Mouse (Mus musculus): Measurements from ENCODE around the gene Fam107b. TPM values are rescaled to one million over a fixed set of nuclear protein-coding genes. Genes with fewer than 3 reads are reported as not detected.

Fam107b gene
- total RNA-seq, 2 experiments from 2014 or later = 18.6 to 18.8 TPM

GRCm38 (mm10) chr2:3731316-3732015, 161.2 kb downstream of the Fam107b start:
- DNase-seq (ENCODE audit: extremely low spot score in 1 of 2, low spot score in 1 of 2) = no peak

DNA sequence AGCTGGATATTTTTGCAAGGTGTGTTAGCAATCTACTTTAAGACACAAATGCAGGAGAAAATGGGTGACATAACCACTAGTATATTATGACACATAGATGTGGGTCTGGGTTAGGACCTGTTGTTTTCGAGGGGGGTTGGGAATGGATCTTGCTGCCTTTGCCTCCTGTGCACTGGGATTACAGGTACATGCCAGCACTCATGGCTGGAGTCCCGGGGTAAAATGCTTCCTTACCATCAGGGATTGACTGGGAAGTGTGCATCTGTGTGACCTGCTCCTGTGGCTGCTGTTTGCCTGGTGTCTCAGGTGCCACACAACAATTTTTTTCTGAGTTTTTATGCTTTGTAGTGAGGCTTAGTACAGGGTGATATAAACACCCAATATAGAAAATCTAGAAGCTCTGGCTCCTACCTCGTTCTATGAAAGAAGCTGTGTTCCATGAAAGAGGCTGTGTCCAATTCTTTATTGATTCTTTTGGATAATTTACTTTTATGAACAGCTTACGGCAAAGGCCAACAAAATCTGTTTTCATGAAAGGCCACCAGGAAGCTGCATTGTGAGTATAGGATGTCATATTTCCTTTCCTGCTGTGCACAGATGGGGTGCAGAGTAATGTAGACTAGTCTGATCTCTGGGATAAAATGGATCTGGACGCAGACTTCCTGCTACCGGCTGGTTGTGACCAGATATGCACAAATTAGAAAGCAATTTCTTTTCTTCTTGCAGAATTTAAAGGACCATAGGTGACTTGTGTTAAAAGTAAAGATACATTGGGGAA, 167.8 kb downstream of the Fam107b start:
- no peak for DNase-seq (ENCODE audit: extremely low spot score in 1 of 2, low spot score in 1 of 2)

GRCm38 (mm10) chr2:3738734-3739133, 168.4 kb downstream of the Fam107b start:
- no peak for DNase-seq (ENCODE audit: extremely low spot score in 1 of 2, low spot score in 1 of 2)

GRCm38 (mm10) chr2:3739351-3739961, 169.2 kb downstream of the Fam107b start:
- DNase-seq (ENCODE audit: extremely low spot score in 1 of 2, low spot score in 1 of 2) = peak; percentile 29 to 60

DNA sequence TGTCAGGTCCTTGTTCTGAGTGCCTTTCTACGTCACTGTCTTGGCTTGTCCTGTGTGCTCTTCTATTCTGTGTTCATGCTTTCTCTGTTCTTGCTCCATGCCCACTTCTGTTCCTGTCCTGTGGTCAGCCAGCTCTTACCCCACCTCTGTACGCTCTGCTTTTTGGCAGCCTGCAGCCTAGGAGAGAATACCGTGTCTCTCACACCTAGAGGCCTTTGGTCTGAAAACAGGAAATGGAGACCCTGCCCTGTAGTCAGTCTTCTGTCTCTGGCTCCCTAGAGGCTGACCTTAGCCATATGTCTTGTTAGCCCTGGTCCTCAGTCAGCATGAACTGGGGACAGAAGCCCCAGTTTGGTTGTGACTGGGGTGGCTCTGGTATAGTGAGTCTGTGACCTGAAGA, 170.0 kb downstream of the Fam107b start:
- DNase-seq (ENCODE audit: extremely low spot score in 1 of 2, low spot score in 1 of 2) = no peak

GRCm38 (mm10) chr2:3740670-3741069, 170.4 kb downstream of the Fam107b start:
- no peak for DNase-seq (ENCODE audit: extremely low spot score in 1 of 2, low spot score in 1 of 2)

DNA sequence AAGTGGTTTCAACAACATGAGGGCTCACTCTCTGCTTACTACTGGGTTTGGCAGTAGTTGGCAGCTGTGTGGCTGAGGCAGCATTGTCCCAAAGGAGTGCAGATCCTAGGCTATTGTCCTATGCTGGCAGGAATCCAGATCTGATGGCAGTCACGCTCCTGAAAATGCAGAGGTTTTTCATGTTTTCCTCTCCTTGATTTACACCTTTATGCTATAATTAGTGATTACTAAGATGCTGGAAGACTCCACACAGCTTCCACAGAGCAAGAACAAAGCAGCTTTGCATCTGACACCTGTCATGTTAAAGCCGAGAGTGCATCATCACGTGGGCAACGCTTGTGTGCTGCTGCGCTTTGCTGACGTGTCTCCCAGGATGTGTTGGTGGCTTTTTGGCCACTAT, 172.2 kb downstream of the Fam107b start:
- no peak for DNase-seq (ENCODE audit: extremely low spot score in 1 of 2, low spot score in 1 of 2)

DNA sequence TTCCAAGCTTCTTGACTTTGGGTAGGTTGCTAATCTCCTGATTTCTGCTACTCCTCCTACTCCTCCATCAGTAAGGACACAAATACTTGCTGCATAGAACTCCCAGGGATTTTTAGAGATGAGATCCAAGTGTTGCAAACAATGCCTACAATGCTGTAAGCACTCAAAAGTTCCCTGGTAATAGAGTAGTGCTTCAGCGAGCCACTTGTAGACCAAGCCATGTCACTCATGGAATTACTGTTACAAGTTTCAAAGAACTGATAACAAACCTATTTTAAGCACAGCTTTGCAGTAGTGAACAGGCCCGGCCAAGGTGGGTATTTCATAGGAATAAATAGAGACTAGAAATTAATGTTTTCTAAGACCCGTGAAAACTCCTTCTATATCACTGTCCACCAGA, 174.8 kb downstream of the Fam107b start:
- no peak for DNase-seq (ENCODE audit: extremely low spot score in 1 of 2, low spot score in 1 of 2)

GRCm38 (mm10) chr2:3745910-3746606, 175.8 kb downstream of the Fam107b start:
- DNase-seq (ENCODE audit: extremely low spot score in 1 of 2, low spot score in 1 of 2) = no peak

GRCm38 (mm10) chr2:3748714-3749503, 178.6 kb downstream of the Fam107b start:
- DNase-seq (ENCODE audit: extremely low spot score in 1 of 2, low spot score in 1 of 2) = no peak

DNA sequence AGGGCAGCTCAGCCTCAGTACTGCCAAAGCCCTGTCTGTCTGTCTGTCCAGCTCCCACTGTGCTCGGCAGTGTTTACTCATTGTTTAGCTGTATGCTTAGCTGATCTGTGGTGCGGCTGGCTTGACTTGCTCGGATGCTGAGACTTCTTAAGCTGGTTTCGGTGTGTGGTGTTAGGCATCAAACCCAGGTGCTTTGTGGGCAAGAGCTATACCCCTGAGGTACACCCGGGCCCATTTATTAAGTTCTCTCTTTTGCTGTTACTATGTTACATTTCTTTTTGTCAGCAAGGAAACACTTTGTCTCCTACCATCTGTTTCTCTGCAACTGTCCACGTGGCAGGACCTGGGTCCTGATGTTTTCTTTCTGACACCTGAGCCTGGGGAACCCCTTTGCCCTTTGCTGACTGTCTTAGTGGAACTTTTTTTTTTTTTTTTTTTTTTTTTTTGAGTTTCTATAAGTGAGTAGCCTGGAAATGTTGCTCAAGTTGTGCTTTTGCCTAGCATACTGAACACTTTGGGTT, 179.3 kb downstream of the Fam107b start:
- DNase-seq (ENCODE audit: extremely low spot score in 1 of 2, low spot score in 1 of 2) = no peak

- no peak for DNase-seq (ENCODE audit: extremely low spot score in 1 of 2, low spot score in 1 of 2)
Measured at GRCm38 (mm10) chr2:3750126-3750525, 179.8 kb downstream of the Fam107b start.

- DNase-seq (ENCODE audit: extremely low spot score in 1 of 2, low spot score in 1 of 2) = no peak
Measured at GRCm38 (mm10) chr2:3752365-3752764, 182.1 kb downstream of the Fam107b start.

GRCm38 (mm10) chr2:3752893-3753292, 182.6 kb downstream of the Fam107b start:
- DNase-seq (ENCODE audit: extremely low spot score in 1 of 2, low spot score in 1 of 2) = no peak

GRCm38 (mm10) chr2:3753749-3754148, 183.5 kb downstream of the Fam107b start:
- no peak for DNase-seq (ENCODE audit: extremely low spot score in 1 of 2, low spot score in 1 of 2)

DNA sequence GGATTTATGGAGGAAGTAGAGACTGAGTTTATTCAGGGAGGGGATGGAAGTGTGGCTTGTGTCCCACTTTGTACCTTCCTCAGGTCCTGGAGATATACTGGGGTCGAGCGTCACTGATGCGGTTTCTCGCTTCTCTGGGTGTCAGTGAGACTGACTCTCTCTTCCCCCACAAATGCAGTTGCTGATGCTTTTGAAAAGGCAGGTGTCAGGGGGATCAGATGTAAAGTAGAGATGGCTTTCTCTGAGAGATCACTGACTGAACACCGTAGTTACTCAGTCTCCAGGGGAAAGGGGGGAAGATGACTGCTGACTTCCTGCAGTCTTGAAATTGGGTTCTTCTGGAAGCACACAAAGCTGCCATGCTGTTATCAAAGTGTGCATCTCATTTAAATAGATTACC, 185.6 kb downstream of the Fam107b start:
- DNase-seq (ENCODE audit: extremely low spot score in 1 of 2, low spot score in 1 of 2) = no peak

DNA sequence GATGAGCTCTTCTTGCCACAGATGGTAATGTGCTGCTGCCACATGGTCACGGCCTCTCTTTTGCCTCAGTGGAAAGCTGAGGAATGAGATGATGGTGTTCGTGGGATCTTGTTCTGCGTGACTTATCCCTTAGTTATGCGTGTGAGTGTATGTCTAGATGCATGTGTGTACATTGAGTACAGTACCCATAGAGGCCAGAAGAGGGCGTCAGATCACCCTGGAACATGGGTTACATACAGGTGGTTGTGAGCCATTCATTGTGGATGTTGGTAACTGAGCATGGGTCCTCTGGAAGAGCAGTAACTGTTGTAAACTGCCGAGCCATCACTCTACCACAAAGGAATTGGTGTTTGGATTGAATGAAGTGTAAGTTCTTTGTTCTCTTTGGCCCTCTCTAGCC, 188.1 kb downstream of the Fam107b start:
- no peak for DNase-seq (ENCODE audit: extremely low spot score in 1 of 2, low spot score in 1 of 2)

DNA sequence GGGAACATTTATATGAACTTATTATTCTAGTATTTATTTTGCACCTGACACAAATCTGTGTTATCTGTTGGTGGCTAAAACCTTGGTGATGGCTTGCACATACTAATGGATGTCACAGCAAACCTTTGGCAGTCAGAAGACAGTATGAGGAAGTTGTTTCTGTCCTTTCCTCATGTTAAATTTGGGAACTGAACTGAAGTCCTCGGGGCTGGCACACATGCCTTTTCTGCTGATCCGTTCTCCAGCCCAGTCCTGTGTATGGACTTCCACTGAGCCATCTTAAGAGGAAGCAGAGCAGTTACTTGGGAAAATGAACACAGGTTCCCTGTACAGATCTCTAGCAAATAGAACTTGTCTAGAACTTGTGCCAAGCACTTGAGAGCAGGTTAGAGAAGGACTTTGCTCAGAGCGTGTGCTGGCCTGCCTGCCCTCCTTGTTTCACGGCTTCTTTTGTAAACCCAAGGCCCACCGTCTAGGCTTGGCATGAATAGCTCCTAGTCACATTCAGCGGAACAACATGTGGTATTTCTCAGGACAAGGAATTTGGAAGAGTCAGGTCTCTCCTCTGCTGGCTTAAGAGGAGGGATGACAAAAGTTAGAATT, 190.0 kb downstream of the Fam107b start:
- no peak for DNase-seq (ENCODE audit: extremely low spot score in 1 of 2, low spot score in 1 of 2)

- no peak for DNase-seq (ENCODE audit: extremely low spot score in 1 of 2, low spot score in 1 of 2)
Measured at GRCm38 (mm10) chr2:3764136-3764535, 193.8 kb downstream of the Fam107b start.

Data from layer of hippocampus, postnatal 25 days (tissue).